Mouse (Mus musculus): Measurements from ENCODE around the gene Ndp. TPM values are rescaled to one million over a fixed set of nuclear protein-coding genes. Genes with fewer than 3 reads are reported as not detected.

The Ndp gene
- polyA plus RNA-seq (2014; fragmentation: Nextera tagmentation; extraction: Ambion mirVana) = 0.35 and 0.62 TPM in 2 replicates

GRCm38 (mm10) chrX:16911241-16911873 is at the start of gene Ndp:
Gene Ndp (minus strand): TSS chrX:16911774.
- no peak for ATAC-seq (ENCODE audit: insufficient number of reproducible peaks, low FRiP score, low TSS enrichment, low read depth)
- no peaks in the 10 kb centered on the region for H3K9me3 ChIP-seq (ENCODE audit: control insufficient read depth, low read length)
- no peak within 1 kb of the TSS; the same call in 1 of the 2 replicates for H3K4me3 ChIP-seq (ENCODE audit: low read depth, low read length)
- no peak within 1 kb of the TSS for H3K27ac ChIP-seq (replicated peaks; ENCODE audit: low read depth, low read length)
- WGBS = 20% methylated on average over 13 of the region's 13 CpGs
- H3K4me1 ChIP-seq (ENCODE audit: control insufficient read depth, insufficient read depth, low read length) = no peaks in the 10 kb centered on the region
- H3K9ac ChIP-seq (ENCODE audit: low read length) = no peak within 1 kb of the TSS
- no peaks in the 10 kb centered on the region for H3K36me3 ChIP-seq (ENCODE audit: control insufficient read depth, insufficient read depth, low read length)
- no peaks in the 10 kb centered on the region for H3K27me3 ChIP-seq (ENCODE audit: control insufficient read depth, insufficient read depth, low read length)
- H3K4me2 ChIP-seq (ENCODE audit: low read depth, severe bottlenecking) = peak within 1 kb of the TSS; percentile 8; the same call in 1 of the 2 replicates
- DNase-seq (ENCODE audit: low spot score) = peak; percentile 21

GRCm38 (mm10) chrX:16954767-16955166 is 43.2 kb upstream of the Ndp start:
- H3K27ac ChIP-seq (replicated peaks; ENCODE audit: low read depth, low read length) = no peak overlapping the region
- H3K27me3 ChIP-seq (ENCODE audit: control insufficient read depth, insufficient read depth, low read length) = no peaks in the 10 kb centered on the region
- H3K4me3 ChIP-seq (ENCODE audit: low read depth, low read length) = no peak overlapping the region
- H3K36me3 ChIP-seq (ENCODE audit: control insufficient read depth, insufficient read depth, low read length) = no peaks in the 10 kb centered on the region
- DNase-seq (ENCODE audit: low spot score) = no peak
- no peak overlapping the region for H3K4me2 ChIP-seq (ENCODE audit: low read depth, severe bottlenecking)
- no peak overlapping the region for H3K9ac ChIP-seq (ENCODE audit: low read length)
- H3K4me1 ChIP-seq (ENCODE audit: control insufficient read depth, insufficient read depth, low read length) = no peaks in the 10 kb centered on the region
- WGBS = 90% methylated on average over 2 of the region's 2 CpGs
- no peaks in the 10 kb centered on the region for H3K9me3 ChIP-seq (ENCODE audit: control insufficient read depth, low read length)
- ATAC-seq (ENCODE audit: insufficient number of reproducible peaks, low FRiP score, low TSS enrichment, low read depth) = no peak

- DNase-seq (ENCODE audit: low spot score) (no peak), ATAC-seq (ENCODE audit: insufficient number of reproducible peaks, low FRiP score, low TSS enrichment, low read depth) (no peak)
- H3K27me3 ChIP-seq (ENCODE audit: control insufficient read depth, insufficient read depth, low read length) = no peaks in the 10 kb centered on the region
- H3K9ac ChIP-seq (ENCODE audit: low read length) = no peak overlapping the region
- no peaks in the 10 kb centered on the region for H3K9me3 ChIP-seq (ENCODE audit: control insufficient read depth, low read length)
- H3K4me2 ChIP-seq (ENCODE audit: low read depth, severe bottlenecking) = no peak overlapping the region
- no peak overlapping the region for H3K4me3 ChIP-seq (ENCODE audit: low read depth, low read length)
- H3K36me3 ChIP-seq (ENCODE audit: control insufficient read depth, insufficient read depth, low read length) = no peaks in the 10 kb centered on the region
- no peaks in the 10 kb centered on the region for H3K4me1 ChIP-seq (ENCODE audit: control insufficient read depth, insufficient read depth, low read length)
- H3K27ac ChIP-seq (replicated peaks; ENCODE audit: low read depth, low read length) = no peak overlapping the region
These were observed 6.4 kb upstream of the Ndp start for GRCm38 (mm10) chrX:16918006-16918405.

DNA sequence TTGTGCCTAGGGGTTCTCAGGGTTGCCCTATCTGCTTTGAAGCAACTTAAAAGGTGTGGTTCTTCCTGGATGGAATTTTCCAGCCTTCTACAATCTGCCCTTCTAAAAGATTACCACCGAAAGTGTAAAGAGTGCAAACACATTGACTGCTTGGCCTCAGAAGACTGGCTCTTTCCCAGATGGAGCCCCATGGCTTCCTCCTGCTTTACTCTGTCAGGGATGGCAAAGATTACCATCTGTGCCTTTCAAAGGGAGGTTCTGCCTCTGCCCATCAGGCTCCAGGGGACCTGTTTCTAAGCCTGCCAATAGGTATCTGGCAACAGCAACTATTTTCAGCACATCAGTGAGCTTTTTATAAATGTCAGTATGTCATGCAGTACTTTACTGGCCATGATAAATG is 1.5 kb upstream of the Ndp start:
- no peaks in the 10 kb centered on the region for H3K27me3 ChIP-seq (ENCODE audit: control insufficient read depth, insufficient read depth, low read length)
- no peaks in the 10 kb centered on the region for H3K9me3 ChIP-seq (ENCODE audit: control insufficient read depth, low read length)
- H3K4me3 ChIP-seq (ENCODE audit: low read depth, low read length) = no peak overlapping the region
- no peak overlapping the region for H3K9ac ChIP-seq (ENCODE audit: low read length)
- H3K36me3 ChIP-seq (ENCODE audit: control insufficient read depth, insufficient read depth, low read length) = no peaks in the 10 kb centered on the region
- no peak overlapping the region for H3K4me2 ChIP-seq (ENCODE audit: low read depth, severe bottlenecking)
- ATAC-seq (ENCODE audit: insufficient number of reproducible peaks, low FRiP score, low TSS enrichment, low read depth) (no peak), DNase-seq (ENCODE audit: low spot score) (no peak)
- no peak overlapping the region for H3K27ac ChIP-seq (replicated peaks; ENCODE audit: low read depth, low read length)
- no peaks in the 10 kb centered on the region for H3K4me1 ChIP-seq (ENCODE audit: control insufficient read depth, insufficient read depth, low read length)
- 69% methylated on average over 1 of the region's 1 CpGs for WGBS

GRCm38 (mm10) chrX:16911911-16912310 is 337 bp upstream of the Ndp start:
- DNase-seq (ENCODE audit: low spot score) (no peak), ATAC-seq (ENCODE audit: insufficient number of reproducible peaks, low FRiP score, low TSS enrichment, low read depth) (no peak)
- Histone ChIP-seq H3K36me3 (ENCODE audit: control insufficient read depth, insufficient read depth, low read length) (no peaks in the 10 kb centered on the region), H3K4me3 (ENCODE audit: low read depth, low read length) (no peak overlapping the region), H3K27me3 (ENCODE audit: control insufficient read depth, insufficient read depth, low read length) (no peaks in the 10 kb centered on the region), H3K4me1 (ENCODE audit: control insufficient read depth, insufficient read depth, low read length) (no peaks in the 10 kb centered on the region), H3K9ac (ENCODE audit: low read length) (no peak overlapping the region), H3K27ac (replicated peaks; ENCODE audit: low read depth, low read length) (no peak overlapping the region), H3K9me3 (ENCODE audit: control insufficient read depth, low read length) (no peaks in the 10 kb centered on the region), H3K4me2 (ENCODE audit: low read depth, severe bottlenecking) (peak overlapping the region; percentile 8; the same call in 1 of the 2 replicates)
- 46% methylated on average over 4 of the region's 4 CpGs for WGBS

- 24% methylated on average over 18 of the region's 18 CpGs for WGBS
- H3K27ac ChIP-seq (replicated peaks; ENCODE audit: low read depth, low read length) = no peak overlapping the region
- no peak; the same call in 1 of the 2 replicates for ATAC-seq (ENCODE audit: insufficient number of reproducible peaks, low FRiP score, low TSS enrichment, low read depth)
- peak; percentile 20 for DNase-seq (ENCODE audit: low spot score)
- H3K27me3 ChIP-seq (ENCODE audit: control insufficient read depth, insufficient read depth, low read length) = no peaks in the 10 kb centered on the region
- H3K9ac ChIP-seq (ENCODE audit: low read length) = no peak overlapping the region
- no peaks in the 10 kb centered on the region for H3K9me3 ChIP-seq (ENCODE audit: control insufficient read depth, low read length)
- H3K4me3 ChIP-seq (ENCODE audit: low read depth, low read length) = no peak overlapping the region; the same call in 1 of the 2 replicates
- H3K36me3 ChIP-seq (ENCODE audit: control insufficient read depth, insufficient read depth, low read length) = no peaks in the 10 kb centered on the region
- H3K4me2 ChIP-seq (ENCODE audit: low read depth, severe bottlenecking) = peak overlapping the region; percentile 8; the same call in 1 of the 2 replicates
- no peaks in the 10 kb centered on the region for H3K4me1 ChIP-seq (ENCODE audit: control insufficient read depth, insufficient read depth, low read length)
These were observed 1.1 kb downstream of the Ndp start for GRCm38 (mm10) chrX:16910211-16911095.

DNA sequence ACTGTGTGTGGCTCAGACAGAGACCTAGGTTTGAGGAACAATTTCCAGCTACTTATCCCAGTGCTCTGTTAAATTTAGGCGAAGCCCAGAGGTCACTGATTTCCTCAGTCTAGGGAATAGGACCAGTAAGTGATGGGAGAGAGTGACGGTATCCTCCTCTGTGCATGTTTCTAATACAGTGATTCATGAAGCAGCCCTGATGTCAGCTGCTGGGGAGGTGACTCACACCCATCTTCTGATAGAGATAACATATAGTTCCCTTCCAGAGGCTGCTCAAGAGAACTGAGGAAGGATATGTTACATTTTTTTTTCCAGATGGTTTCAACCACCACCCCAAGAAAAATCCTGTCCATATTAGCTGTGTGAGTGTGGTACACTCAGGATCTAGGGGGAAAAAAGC is 2.9 kb downstream of the Ndp start:
- Histone ChIP-seq H3K27ac (replicated peaks; ENCODE audit: low read depth, low read length) (no peak overlapping the region), H3K9me3 (ENCODE audit: control insufficient read depth, low read length) (no peaks in the 10 kb centered on the region), H3K27me3 (ENCODE audit: control insufficient read depth, insufficient read depth, low read length) (no peaks in the 10 kb centered on the region), H3K4me3 (ENCODE audit: low read depth, low read length) (no peak overlapping the region), H3K36me3 (ENCODE audit: control insufficient read depth, insufficient read depth, low read length) (no peaks in the 10 kb centered on the region), H3K4me2 (ENCODE audit: low read depth, severe bottlenecking) (no peak overlapping the region), H3K4me1 (ENCODE audit: control insufficient read depth, insufficient read depth, low read length) (no peaks in the 10 kb centered on the region), H3K9ac (ENCODE audit: low read length) (no peak overlapping the region)
- ATAC-seq (ENCODE audit: insufficient number of reproducible peaks, low FRiP score, low TSS enrichment, low read depth) (no peak), DNase-seq (ENCODE audit: low spot score) (no peak)
- 81% methylated on average over 2 of the region's 2 CpGs for WGBS

DNA sequence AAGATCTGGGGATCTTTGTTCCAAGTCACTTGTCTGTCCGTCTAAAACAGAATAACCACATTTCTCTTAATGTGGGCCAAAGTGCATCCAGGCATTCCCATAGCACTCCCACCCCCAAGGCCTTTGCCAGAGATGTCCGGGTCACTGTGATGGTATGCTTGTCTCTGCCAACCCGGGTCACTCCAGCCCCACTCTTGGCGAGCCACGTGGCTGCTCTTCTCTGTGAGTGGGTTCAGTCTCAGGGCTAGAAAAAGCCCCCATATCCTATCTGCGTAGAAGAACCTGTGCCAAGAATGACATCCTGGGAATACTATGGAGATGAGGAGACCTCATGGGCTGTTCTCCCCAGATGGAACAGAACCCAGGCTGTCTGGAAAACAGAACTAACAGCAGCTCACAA is 4.0 kb downstream of the Ndp start:
- no peak for DNase-seq (ENCODE audit: low spot score)
- no peak for ATAC-seq (ENCODE audit: insufficient number of reproducible peaks, low FRiP score, low TSS enrichment, low read depth)
- Histone ChIP-seq H3K36me3 (ENCODE audit: control insufficient read depth, insufficient read depth, low read length) (no peaks in the 10 kb centered on the region), H3K27me3 (ENCODE audit: control insufficient read depth, insufficient read depth, low read length) (no peaks in the 10 kb centered on the region), H3K27ac (replicated peaks; ENCODE audit: low read depth, low read length) (no peak overlapping the region), H3K9me3 (ENCODE audit: control insufficient read depth, low read length) (no peaks in the 10 kb centered on the region), H3K4me1 (ENCODE audit: control insufficient read depth, insufficient read depth, low read length) (no peaks in the 10 kb centered on the region), H3K4me2 (ENCODE audit: low read depth, severe bottlenecking) (no peak overlapping the region), H3K9ac (ENCODE audit: low read length) (no peak overlapping the region), H3K4me3 (ENCODE audit: low read depth, low read length) (no peak overlapping the region)
- 77% methylated on average over 6 of the region's 6 CpGs for WGBS

Measured in limb, embryonic 11.5 days (tissue).